In the genomic region with DNA sequence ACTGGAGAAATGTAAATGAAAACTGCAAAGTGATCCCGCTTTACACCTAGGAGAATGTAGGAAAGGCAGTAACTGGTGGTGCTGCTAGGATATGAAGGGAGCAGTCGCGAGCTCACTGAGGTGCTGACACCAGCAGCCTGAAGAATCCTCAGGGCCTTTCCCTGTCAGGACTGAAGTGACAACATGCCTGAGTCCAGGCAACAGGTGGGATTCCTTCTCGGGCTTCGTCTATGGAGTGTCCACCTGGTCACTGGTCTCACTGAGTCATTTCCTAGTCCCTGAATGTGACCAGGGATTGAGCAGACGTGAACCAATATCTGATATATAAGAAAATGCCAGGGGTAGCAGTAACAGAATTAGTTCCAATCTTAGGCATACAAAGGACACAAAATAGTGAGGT, we compare ENCODE assay signal across 16 mouse cellular contexts.
"Had no signal": no experiment of that assay in that cellular context is flagged by ENCODE, and none has a peak within 500 bp of the region (broad histone marks: within the 10 kb centered on the region; RNA-seq: fewer than 3 reads in every experiment).

No protein-coding gene starts in this region.

- H3K36me3 ChIP-seq: neural tube, embryonic 12.5 days; neural tube, embryonic 13.5 days; neural tube, embryonic 15.5 days; stomach, embryonic 15.5 days had no signal

- H3K4me2 ChIP-seq: neural tube, embryonic 12.5 days; neural tube, embryonic 13.5 days; neural tube, embryonic 15.5 days; stomach, embryonic 15.5 days had no signal

- DNase-seq: retina, postnatal 1 day; right cerebral cortex, adult 18-20 months; right cerebral cortex, postnatal 14 days; right cerebral cortex, postnatal 25 days; right cerebral cortex, postnatal 4 days; spleen, adult 18-20 months; thymus, adult 18-20 months; thymus, adult 2 months; thymus, postnatal 14 days; thymus, postnatal 25 days; thymus, postnatal 36 days; thymus, postnatal 4 days had no signal

- H3K27me3 ChIP-seq: neural tube, embryonic 12.5 days; neural tube, embryonic 13.5 days; neural tube, embryonic 15.5 days; stomach, embryonic 15.5 days had no signal

- H3K4me3 ChIP-seq: neural tube, embryonic 12.5 days; neural tube, embryonic 13.5 days; neural tube, embryonic 15.5 days; stomach, embryonic 15.5 days had no signal
